In the genomic region with DNA sequence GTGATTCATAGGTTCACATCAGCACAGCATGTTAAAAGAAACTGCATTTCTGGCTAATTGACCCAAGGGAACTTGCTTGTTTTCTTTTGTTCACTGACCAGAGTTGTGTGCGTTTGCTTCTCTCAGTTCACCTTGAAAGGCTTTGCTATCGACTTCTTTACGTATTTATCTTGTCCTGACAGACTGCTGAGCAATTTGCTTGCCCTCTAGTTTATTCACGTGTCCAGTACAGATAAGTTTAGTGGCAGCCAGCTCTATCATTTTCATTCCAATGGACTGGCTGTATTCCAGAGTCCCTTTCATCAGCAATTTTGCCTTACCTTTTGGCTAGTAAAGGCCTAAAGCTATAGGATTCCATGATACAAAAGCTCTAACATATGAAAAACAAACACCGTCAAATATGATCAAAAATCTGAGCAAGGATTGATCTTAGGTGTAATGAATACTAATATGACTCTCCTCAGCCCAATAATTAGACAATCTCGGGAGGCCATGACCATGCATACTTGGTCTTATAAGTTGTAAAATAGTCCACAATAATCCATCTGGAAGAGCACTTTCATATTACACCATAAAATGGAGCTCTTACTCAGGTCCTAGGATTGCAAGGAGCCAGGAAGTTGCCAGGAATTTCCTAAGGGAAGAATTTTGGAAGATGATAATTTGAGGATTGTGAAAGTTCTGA, we compare ENCODE assay signal across 18 mouse cellular contexts. TPM values are rescaled to one million over a fixed set of nuclear protein-coding genes. Genes with fewer than 3 reads are reported as not detected.
DNase-seq lines count a peak whose midpoint lies in the region; ATAC-seq and TF ChIP-seq lines count a peak whose summit lies in the region.
"Had no signal": no experiment of that assay in that cellular context is flagged by ENCODE, and none has a peak within 500 bp of the region (broad histone marks: within the 10 kb centered on the region; RNA-seq: fewer than 3 reads in every experiment).

No protein-coding gene starts in this region.

- peak; percentile 95 for ATAC-seq in erythroblast, adult 5-6 weeks (replicated peaks; ENCODE audit: low FRiP score, poor library complexity, severe bottlenecking)
- peak; percentile 87 for ATAC-seq in liver, embryonic 13.5 days (ENCODE audit: low read depth)
- ATAC-seq: hindbrain, embryonic 16.5 days had no signal

- no peak overlapping the region for H3K9ac ChIP-seq in liver, embryonic 13.5 days
- H3K9ac ChIP-seq: embryonic facial prominence, embryonic 15.5 days; forebrain, postnatal 0 days; limb, embryonic 12.5 days; neural tube, embryonic 15.5 days had no signal

- intact Hi-C loops in gastrocnemius, adult 2 months (cut with DNase I): loop anchor here (10.0 kb wide), 1 partner anchor 72 kb away; no protein-coding TSS in a partner anchor

- H3K4me2 ChIP-seq in liver, embryonic 13.5 days: no peak overlapping the region
- H3K4me2 ChIP-seq: embryonic facial prominence, embryonic 15.5 days; limb, embryonic 12.5 days; midbrain, embryonic 11.5 days; neural tube, embryonic 15.5 days had no signal

- no peaks in the 10 kb centered on the region for H3K36me3 ChIP-seq in liver, embryonic 13.5 days
- H3K36me3 ChIP-seq: embryonic facial prominence, embryonic 15.5 days; limb, embryonic 12.5 days; neural tube, embryonic 15.5 days had no signal

- peak; percentile 15 to 42 for DNase-seq in heart, adult 18-20 months
- DNase-seq in heart, postnatal 4 days: no peak
- DNase-seq in 3T3-L1 (ENCODE audit: low read depth, low spot score): peak; percentile 51
- DNase-seq in liver, embryonic 13.5 days: peak; percentile 1
- no peak for DNase-seq in cerebellum, adult 11 months
- DNase-seq in gastrocnemius, adult 2 months: no peak
- DNase-seq in kidney, postnatal 14 days: no peak
- DNase-seq: cerebellum, adult 8-10 months; forebrain, postnatal 0 days; kidney, adult 18-20 months; right cerebral cortex, postnatal 4 days had no signal

- H3K4me1 ChIP-seq in liver, embryonic 13.5 days (replicated peaks): no peaks in the 10 kb centered on the region
- H3K4me1 ChIP-seq: embryonic facial prominence, embryonic 15.5 days; limb, embryonic 12.5 days; neural tube, embryonic 15.5 days had no signal

- no peaks in the 10 kb centered on the region for H3K9me3 ChIP-seq in liver, embryonic 13.5 days (replicated peaks)
- H3K9me3 ChIP-seq: embryonic facial prominence, embryonic 15.5 days; limb, embryonic 12.5 days; neural tube, embryonic 15.5 days had no signal

- H3K27me3 ChIP-seq in liver, embryonic 13.5 days: no peaks in the 10 kb centered on the region
- H3K27me3 ChIP-seq: embryonic facial prominence, embryonic 15.5 days had no signal

- H3K4me3 ChIP-seq in liver, embryonic 13.5 days (replicated peaks): no peak overlapping the region
- no peak overlapping the region for H3K4me3 ChIP-seq in gastrocnemius, adult 2 months
- H3K4me3 ChIP-seq: embryonic facial prominence, embryonic 15.5 days; left cerebral cortex, adult 2 months; limb, embryonic 12.5 days; neural tube, embryonic 15.5 days had no signal

- no peak overlapping the region for H3K27ac ChIP-seq in liver, embryonic 13.5 days
- no peak overlapping the region; the same call in 1 of the 2 replicates for H3K27ac ChIP-seq in gastrocnemius, adult 2 months
- H3K27ac ChIP-seq: embryonic facial prominence, embryonic 15.5 days; left cerebral cortex, adult 2 months; limb, embryonic 12.5 days; neural tube, embryonic 15.5 days had no signal

- TF ChIP-seq CTCF in gastrocnemius, adult 2 months (IDR thresholded peaks at IDR 0.05): no peak

- 46% methylated on average over 6 of the region's 6 CpGs for WGBS in liver, embryonic 13.5 days (ENCODE audit: insufficient replicate concordance)

RNA-seq across cellular contexts. Expression of gene Mid1, which starts 7.4 kb away (rescaled TPM):
- 1 to 10 TPM; 3.3 to 5.4 TPM for total RNA-seq in heart, adult 18-20 months (2021)
- 10 to 100 TPM in 1 of 2 experiments, 1 to 10 TPM in 1; 9.6 to 18.2 TPM for total RNA-seq in heart, postnatal 4 days (2021)
- 7.1 and 9.4 TPM in 2 replicates for total RNA-seq in erythroblast, adult 5-6 weeks (2015; ENCODE audit: low replicate concordance)
- 0.68 and 7.4 TPM in 2 replicates for total RNA-seq in erythroblast, adult 5-6 weeks (2017; ENCODE audit: low replicate concordance)
- 1.1 and 1.3 TPM in 2 replicates for polyA plus RNA-seq in liver, embryonic 13.5 days (2015; fragmentation: Nextera tagmentation; extraction: Ambion mirVana)
- total RNA-seq in gastrocnemius, adult 2 months (2021): 10 to 100 TPM in 1 of 2 experiments, 1 to 10 TPM in 1; 4.9 to 10.0 TPM

Comparison
In these comparisons a context has a peak if more than half of its experiments do, and no peak if none do; other contexts are left out.
1. DNase-seq: peak in heart, adult 18-20 months (2 of 2), 3T3-L1 (single experiment) and liver, embryonic 13.5 days (single experiment); none in heart, postnatal 4 days (single experiment), cerebellum, adult 11 months (single experiment), gastrocnemius, adult 2 months (single experiment) and kidney, postnatal 14 days (single experiment).